Mouse (Mus musculus): ENCODE data around the gene Kcnc2.

DNA sequence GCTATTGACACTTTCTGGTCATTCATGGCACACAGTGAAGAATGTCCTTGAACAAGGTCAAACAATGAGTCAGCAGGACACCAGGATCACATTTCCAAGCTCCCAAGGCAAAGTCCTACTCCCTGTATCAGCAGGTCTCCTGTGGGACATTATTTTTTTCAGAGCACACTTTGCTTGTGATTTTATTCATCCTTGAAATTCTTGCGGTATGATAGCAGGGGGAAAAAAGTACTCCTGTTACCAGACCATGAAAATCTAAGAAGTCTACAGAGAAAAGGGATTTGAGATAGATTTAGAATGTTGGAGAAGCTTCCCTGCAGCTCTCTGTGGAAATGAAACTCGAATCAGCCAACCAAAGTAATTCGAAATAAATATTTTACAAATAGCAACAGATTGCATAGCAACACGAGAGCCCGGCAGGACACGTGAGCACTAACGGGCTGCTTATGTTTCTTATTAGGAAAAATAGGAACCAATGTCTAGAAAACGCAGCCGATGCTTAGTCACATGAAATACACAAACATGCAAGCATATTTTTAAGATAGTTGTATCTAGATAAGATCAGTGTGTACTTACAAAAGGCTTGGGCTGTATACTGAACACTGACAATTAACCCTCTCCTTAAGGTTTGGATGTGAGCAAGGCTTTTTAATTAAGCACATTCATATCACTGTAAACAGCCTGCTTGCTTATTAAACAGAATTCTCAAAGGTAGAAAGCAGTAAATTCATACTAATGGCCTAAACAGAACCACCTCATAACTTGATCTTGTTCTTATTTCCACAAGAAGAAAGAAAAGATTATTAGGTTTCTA lies 129.9 kb downstream of the Kcnc2 start:
- TF ChIP-seq CTCF (IDR thresholded peaks at IDR 0.05; ENCODE audit: borderline replicate concordance, insufficient read depth, low read length) (no peak), POLR2A (IDR thresholded peaks at IDR 0.05; ENCODE audit: low read depth, low read length) (no peak)
